Mouse (Mus musculus) embryonic facial prominence, embryonic 15.5 days (tissue): Measurements from ENCODE around the gene Ptgr1. TPM values are rescaled to one million over a fixed set of nuclear protein-coding genes. Genes with fewer than 3 reads are reported as not detected.

ENCODE experiments used
- ATAC-seq: fragments of 200-750 bp; cut with Nextera tagmentation; 2 replicates; pipeline ENCODE4 v1.8.0; 2017; ENCODE audit warnings: low read depth, moderate TSS enrichment; ENCODE audit not compliant: insufficient number of reproducible peaks, low FRiP score, low TSS enrichment
- H3K27ac ChIP-seq: fragments of 300-500 bp; sonication (generic); replicated peaks from 2 replicates; pipeline ENCODE4 v1.5.1; 2015; ENCODE audit warnings: mild to moderate bottlenecking, inconsistent platforms
- H3K27me3 ChIP-seq: fragments of 300-500 bp; sonication (generic); 2 replicates; pipeline ENCODE4 v1.6.1; 2015; ENCODE audit warnings: inconsistent platforms
- H3K36me3 ChIP-seq: fragments of 300-500 bp; sonication (generic); 2 replicates; pipeline ENCODE4 v1.6.1; 2015; ENCODE audit warnings: mild to moderate bottlenecking, inconsistent platforms
- H3K4me1 ChIP-seq: fragments of 300-500 bp; sonication (generic); 2 replicates; pipeline ENCODE4 v1.6.1; 2015; ENCODE audit warnings: inconsistent platforms
- H3K4me2 ChIP-seq: fragments of 300-500 bp; sonication (generic); replicated peaks from 2 replicates; pipeline ENCODE4 v1.6.1; 2015; ENCODE audit warnings: mild to moderate bottlenecking, inconsistent platforms
- H3K4me3 ChIP-seq: fragments of 300-500 bp; sonication (generic); replicated peaks from 2 replicates; pipeline ENCODE4 v1.5.1; 2015; ENCODE audit warnings: mild to moderate bottlenecking, inconsistent platforms
- H3K9ac ChIP-seq: fragments of 300-500 bp; sonication (generic); 2 replicates; pipeline ENCODE4 v1.6.1; 2015; ENCODE audit warnings: inconsistent platforms
- H3K9me3 ChIP-seq: fragments of 300-500 bp; sonication (generic); replicated peaks from 2 replicates; pipeline ENCODE4 v1.6.1; 2016; ENCODE audit warnings: inconsistent platforms
- WGBS: fragments of 180-500 bp; shearing (Covaris S2); methylation state at CpG from one replicate; pipeline ENCODE4 v1.1.7; 2015; 5-methylcytosine and 5-hydroxymethylcytosine counted together
- polyA plus RNA-seq: library from polyadenylated mRNA; unstranded; fragments of >200 nt; fragmentation: Nextera tagmentation; extraction: Ambion mirVana; gene quantifications from 2 replicates; pipeline ENCODE4 v1.2.1, GENCODE M21; 2015

Gene Ptgr1
- polyA plus RNA-seq, 1 experiment from 2014 or later = 29.3 TPM

GRCm38 (mm10) chr4:59006211-59006610 is 19.3 kb upstream of the Ptgr1 start:
- no peaks in the 10 kb centered on the region for H3K9me3 ChIP-seq
- no peaks in the 10 kb centered on the region for H3K36me3 ChIP-seq
- peaks cover 46% of the 10 kb centered on the region for H3K4me1 ChIP-seq
- no peak overlapping the region for H3K4me2 ChIP-seq
- no peaks in the 10 kb centered on the region for H3K27me3 ChIP-seq
- ATAC-seq = no peak
- no peak overlapping the region for H3K9ac ChIP-seq
- no peak overlapping the region for H3K4me3 ChIP-seq
- H3K27ac ChIP-seq = no peak overlapping the region
- WGBS = 47% methylated on average over 8 of the region's 8 CpGs

GRCm38 (mm10) chr4:59003806-59004200 is 16.9 kb upstream of the Ptgr1 start:
- H3K9me3 ChIP-seq = no peaks in the 10 kb centered on the region
- peak overlapping the region; percentile 91 for H3K9ac ChIP-seq
- H3K4me2 ChIP-seq = peak overlapping the region; percentile 59
- WGBS = 27% methylated on average over 7 of the region's 7 CpGs
- no peak overlapping the region for H3K27ac ChIP-seq
- peaks cover 43% of the 10 kb centered on the region for H3K4me1 ChIP-seq
- ATAC-seq = no peak
- peak overlapping the region; percentile 80 for H3K4me3 ChIP-seq
- no peaks in the 10 kb centered on the region for H3K27me3 ChIP-seq
- no peaks in the 10 kb centered on the region for H3K36me3 ChIP-seq

DNA sequence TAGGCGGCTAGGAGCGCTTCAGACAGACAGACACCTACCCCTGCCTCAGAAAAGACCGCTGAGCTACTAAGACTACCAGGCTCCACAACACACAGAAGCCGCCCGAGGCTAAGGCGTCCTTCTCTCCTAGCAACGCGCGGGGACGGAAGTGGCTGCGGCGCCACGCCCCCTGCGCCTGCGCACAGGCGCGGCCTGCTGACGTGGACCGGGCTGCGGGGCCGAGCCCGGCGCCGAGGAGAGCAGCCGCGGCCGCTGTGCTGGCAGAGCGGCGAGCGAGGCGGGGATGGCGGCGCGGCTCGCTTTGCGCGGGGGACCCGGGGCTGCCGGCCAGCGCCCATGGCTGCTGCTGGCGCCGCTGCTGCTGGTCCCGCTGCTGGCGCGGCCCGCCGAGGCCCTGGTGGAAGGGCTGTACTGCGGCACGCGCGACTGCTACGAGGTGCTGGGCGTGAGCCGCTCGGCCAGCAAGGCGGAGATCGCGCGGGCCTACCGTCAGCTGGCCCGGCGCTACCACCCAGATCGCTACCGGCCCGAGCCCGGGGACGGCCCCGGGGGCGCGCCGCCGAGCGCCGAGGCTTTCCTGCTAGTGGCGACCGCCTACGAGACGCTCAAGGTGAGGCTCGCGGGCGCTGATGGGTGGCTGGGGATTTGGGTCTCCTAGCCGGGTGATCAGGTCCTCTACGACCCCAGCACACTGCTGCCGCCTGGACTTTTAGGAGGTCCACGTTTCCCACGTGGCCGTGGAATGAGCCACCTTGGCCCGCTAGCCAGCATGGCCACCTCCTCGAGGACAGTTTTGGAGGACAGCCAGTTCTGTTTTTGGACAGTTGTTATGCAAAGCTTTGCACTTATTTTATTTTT is 16.3 kb upstream of the Ptgr1 start, which contains the start of gene Gm20503:
Gene Gm20503, plus strand, starts transcription at position 263 of the 858 bp plus-strand sequence.
- no peaks in the 10 kb centered on the region for H3K9me3 ChIP-seq
- peak within 1 kb of the TSS; percentile 80 for H3K4me3 ChIP-seq
- H3K36me3 ChIP-seq = no peaks in the 10 kb centered on the region
- peak; percentile 97 for ATAC-seq
- H3K4me2 ChIP-seq = peak within 1 kb of the TSS; percentile 59
- H3K4me1 ChIP-seq = peaks cover 38% of the 10 kb centered on the region
- H3K9ac ChIP-seq = peak within 1 kb of the TSS; percentile 91
- peak within 1 kb of the TSS; percentile 85 for H3K27ac ChIP-seq
- H3K27me3 ChIP-seq = no peaks in the 10 kb centered on the region
- under 1% methylated on average over 89 of the region's 89 CpGs for WGBS

GRCm38 (mm10) chr4:59000614-59001013 is 13.7 kb upstream of the Ptgr1 start:
- Histone ChIP-seq H3K27me3 (no peaks in the 10 kb centered on the region), H3K27ac (no peak overlapping the region), H3K9me3 (no peaks in the 10 kb centered on the region), H3K4me3 (no peak overlapping the region), H3K4me1 (peaks cover 22% of the 10 kb centered on the region), H3K36me3 (no peaks in the 10 kb centered on the region), H3K9ac (no peak overlapping the region), H3K4me2 (no peak overlapping the region)
- 0% methylated on average over 2 of the region's 2 CpGs for WGBS
- no peak for ATAC-seq

DNA sequence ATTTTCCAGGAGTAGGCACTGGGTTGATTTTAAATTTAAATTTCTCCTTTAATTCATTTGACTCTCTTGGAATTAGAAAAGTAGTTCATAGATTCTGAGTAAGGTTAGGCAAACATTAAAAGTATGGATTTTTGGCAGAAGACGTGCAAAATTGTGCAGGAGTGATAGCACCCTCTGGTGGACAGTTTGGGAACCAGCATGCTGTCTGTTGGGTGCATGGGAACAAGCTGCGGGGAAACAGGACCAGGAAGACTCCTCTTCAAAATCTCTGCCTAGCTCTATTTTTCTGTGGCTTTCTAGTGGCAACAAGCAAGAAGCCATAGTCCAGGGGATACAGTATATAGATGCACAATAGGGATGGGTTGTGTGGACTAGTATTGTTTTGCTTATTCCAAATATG is 12.8 kb upstream of the Ptgr1 start:
- Histone ChIP-seq H3K4me3 (no peak overlapping the region), H3K9me3 (no peaks in the 10 kb centered on the region), H3K9ac (no peak overlapping the region), H3K27ac (no peak overlapping the region), H3K36me3 (no peaks in the 10 kb centered on the region), H3K4me2 (no peak overlapping the region), H3K4me1 (peaks cover 14% of the 10 kb centered on the region), H3K27me3 (no peaks in the 10 kb centered on the region)
- ATAC-seq = no peak
- WGBS = 4% methylated on average over 2 of the region's 2 CpGs

DNA sequence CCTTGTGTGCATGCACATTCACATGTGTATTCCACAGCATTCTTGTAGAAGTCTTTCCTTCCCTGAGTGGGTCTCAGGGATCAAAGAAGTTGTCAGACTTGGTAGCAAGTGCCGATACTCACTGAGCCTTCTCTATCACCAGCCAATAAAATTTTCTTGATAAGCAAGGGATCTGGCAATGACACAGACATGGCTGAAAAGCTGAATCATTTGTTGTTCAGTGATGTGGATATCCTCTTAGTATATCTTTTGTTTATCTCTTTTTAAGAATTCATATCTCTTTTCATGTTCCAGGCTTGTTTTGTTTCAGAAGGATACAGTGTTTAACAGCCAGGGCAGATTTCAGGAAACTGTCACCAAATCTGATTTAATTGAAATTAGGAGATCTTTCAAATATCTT is 11.8 kb upstream of the Ptgr1 start:
- no peaks in the 10 kb centered on the region for H3K36me3 ChIP-seq
- no peak overlapping the region for H3K4me3 ChIP-seq
- no peaks in the 10 kb centered on the region for H3K9me3 ChIP-seq
- no peak overlapping the region for H3K9ac ChIP-seq
- H3K27me3 ChIP-seq = no peaks in the 10 kb centered on the region
- peaks cover 5% of the 10 kb centered on the region for H3K4me1 ChIP-seq
- no peak overlapping the region for H3K27ac ChIP-seq
- 87% methylated on average over 1 of the region's 1 CpGs for whole genome bisulfite sequencing
- no peak for ATAC-seq
- H3K4me2 ChIP-seq = no peak overlapping the region

GRCm38 (mm10) chr4:58997081-58997480 is 10.2 kb upstream of the Ptgr1 start:
- Histone ChIP-seq H3K4me1 (no peaks in the 10 kb centered on the region), H3K36me3 (no peaks in the 10 kb centered on the region), H3K27ac (no peak overlapping the region), H3K4me2 (no peak overlapping the region), H3K9ac (no peak overlapping the region), H3K4me3 (no peak overlapping the region), H3K9me3 (no peaks in the 10 kb centered on the region), H3K27me3 (no peaks in the 10 kb centered on the region)
- 80% methylated on average over 5 of the region's 5 CpGs for WGBS
- ATAC-seq = no peak

- Histone ChIP-seq H3K4me3 (no peak overlapping the region), H3K9me3 (no peaks in the 10 kb centered on the region), H3K36me3 (no peaks in the 10 kb centered on the region), H3K27me3 (no peaks in the 10 kb centered on the region), H3K4me1 (no peaks in the 10 kb centered on the region), H3K4me2 (no peak overlapping the region), H3K27ac (no peak overlapping the region), H3K9ac (no peak overlapping the region)
- 72% methylated on average over 8 of the region's 8 CpGs for WGBS
- ATAC-seq = no peak
Measured at GRCm38 (mm10) chr4:58995251-58995693, 8.4 kb upstream of the Ptgr1 start.

DNA sequence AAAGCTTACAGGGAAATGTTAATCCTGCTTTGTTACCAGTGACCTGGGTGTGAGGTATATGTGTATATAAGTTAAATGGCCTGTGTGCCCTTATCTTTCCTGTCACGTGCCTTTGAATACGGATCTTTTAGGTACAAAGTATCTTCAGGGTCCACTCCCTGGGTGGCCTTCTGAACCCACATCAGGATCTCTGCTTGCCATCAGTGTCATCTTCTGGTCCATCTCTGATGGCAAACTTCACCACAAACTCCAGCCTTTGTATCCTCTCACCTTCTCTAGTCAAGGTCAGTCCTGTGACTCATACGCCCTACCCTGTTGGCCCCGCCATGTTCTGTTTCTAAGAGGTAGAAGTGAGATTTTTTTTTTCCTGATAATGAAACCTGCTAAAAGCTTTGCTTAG is 7.8 kb upstream of the Ptgr1 start, which contains the start of gene Dnajc25:
Gene Dnajc25, plus strand, starts transcription at position 301 of the 400 bp plus-strand sequence.
- H3K4me3 ChIP-seq = no peak within 1 kb of the TSS
- no peak within 1 kb of the TSS for H3K9ac ChIP-seq
- ATAC-seq = no peak
- no peak within 1 kb of the TSS for H3K27ac ChIP-seq
- no peaks in the 10 kb centered on the region for H3K9me3 ChIP-seq
- H3K4me2 ChIP-seq = no peak within 1 kb of the TSS
- H3K36me3 ChIP-seq = no peaks in the 10 kb centered on the region
- no peaks in the 10 kb centered on the region for H3K4me1 ChIP-seq
- WGBS = 91% methylated on average over 4 of the region's 4 CpGs
- H3K27me3 ChIP-seq = no peaks in the 10 kb centered on the region

GRCm38 (mm10) chr4:58992195-58992594 is 5.3 kb upstream of the Ptgr1 start:
- Histone ChIP-seq H3K4me1 (peaks cover 5% of the 10 kb centered on the region; the same call in 1 of the 2 replicates), H3K9me3 (no peaks in the 10 kb centered on the region)
- ATAC-seq = no peak

GRCm38 (mm10) chr4:58990609-58991434 is 3.9 kb upstream of the Ptgr1 start:
- WGBS = 80% methylated on average over 17 of the region's 17 CpGs

More at GRCm38 (mm10) chr4:58992195-58992594, 5.3 kb upstream of the Ptgr1 start:
- no peaks in the 10 kb centered on the region for H3K27me3 ChIP-seq
- H3K4me2 ChIP-seq = no peak overlapping the region
- no peak overlapping the region for H3K9ac ChIP-seq
- H3K27ac ChIP-seq = no peak overlapping the region
- H3K36me3 ChIP-seq = no peaks in the 10 kb centered on the region
- WGBS = 78% methylated on average over 5 of the region's 5 CpGs
- H3K4me3 ChIP-seq = no peak overlapping the region

More at GRCm38 (mm10) chr4:58990609-58991434, 3.9 kb upstream of the Ptgr1 start:
- peaks cover 12% of the 10 kb centered on the region for H3K4me1 ChIP-seq
- no peak for ATAC-seq
- no peak overlapping the region for H3K4me3 ChIP-seq
- H3K9ac ChIP-seq = no peak overlapping the region
- H3K27ac ChIP-seq = no peak overlapping the region
- no peaks in the 10 kb centered on the region for H3K36me3 ChIP-seq
- H3K4me2 ChIP-seq = no peak overlapping the region
- H3K9me3 ChIP-seq = no peaks in the 10 kb centered on the region
- H3K27me3 ChIP-seq = no peaks in the 10 kb centered on the region
